Mouse (Mus musculus) liver, embryonic 11.5 days (tissue): ENCODE data around the gene Mrps15. TPM values are rescaled to one million over a fixed set of nuclear protein-coding genes. Genes with fewer than 3 reads are reported as not detected.
A peak's percentile ranks its signal among the peaks of the same experiment; 100 is the strongest.
"Not testable (repeated sequence)": the region's sequence is repeated elsewhere in the genome, so short reads cannot be mapped to it uniquely, and the experiment has no call there.

Experiments used
- ATAC-seq: fragments of 200-750 bp; cut with Nextera tagmentation; replicated peaks from 2 replicates; pipeline ENCODE4 v1.8.0; 2017; ENCODE audit warnings: moderate number of reproducible peaks, mild to moderate bottlenecking, moderate TSS enrichment, moderate library complexity; ENCODE audit not compliant: low FRiP score
- DNase-seq: peaks from one replicate; pipeline ENCODE4 v3.0.0-alpha.2; 2017; ENCODE audit warnings: low spot score
- H3K27ac ChIP-seq: fragments of 300-500 bp; sonication (generic); 2 replicates; pipeline ENCODE4 v1.5.1; 2014; ENCODE audit warnings: mild to moderate bottlenecking, low read depth, low read length, control low read depth
- H3K27me3 ChIP-seq: fragments of 300-500 bp; sonication (generic); replicated peaks from 2 replicates; pipeline ENCODE4 v1.6.1; 2014; ENCODE audit warnings: low read length, mixed read lengths; ENCODE audit not compliant: control insufficient read depth, insufficient read depth
- H3K36me3 ChIP-seq: fragments of 300-500 bp; sonication (generic); 2 replicates; pipeline ENCODE4 v1.6.1; 2014; ENCODE audit warnings: mild to moderate bottlenecking, low read length, moderate library complexity, mixed read lengths; ENCODE audit not compliant: control insufficient read depth, insufficient read depth
- H3K4me1 ChIP-seq: fragments of 300-500 bp; sonication (generic); replicated peaks from 2 replicates; pipeline ENCODE4 v1.6.1; 2014; ENCODE audit warnings: low read length, mixed read lengths; ENCODE audit not compliant: control insufficient read depth, insufficient read depth
- H3K4me2 ChIP-seq: fragments of 300-500 bp; sonication (generic); 2 replicates; pipeline ENCODE4 v1.6.1; 2014; ENCODE audit warnings: mild to moderate bottlenecking, control low read depth, moderate library complexity
- H3K4me3 ChIP-seq: fragments of 300-500 bp; sonication (generic); 2 replicates; pipeline ENCODE4 v1.5.1; 2014; ENCODE audit warnings: low read depth, low read length, control low read depth
- H3K9ac ChIP-seq: fragments of 300-500 bp; sonication (generic); 2 replicates; pipeline ENCODE4 v1.6.1; 2014; ENCODE audit warnings: low read depth, low read length, control low read depth
- H3K9me3 ChIP-seq: fragments of 300-500 bp; sonication (generic); 2 replicates; pipeline ENCODE4 v1.6.1; 2016; ENCODE audit warnings: low read length, inconsistent platforms, mixed read lengths; ENCODE audit not compliant: control insufficient read depth
- WGBS: fragments of 180-500 bp; shearing (Covaris S2); extraction: QIAGEN DNeasy Blood & Tissue Kit; methylation state at CpG from one replicate; pipeline ENCODE4 v1.1.7; 2014; 5-methylcytosine and 5-hydroxymethylcytosine counted together
- polyA plus RNA-seq: library from polyadenylated mRNA; unstranded; fragments of >200 nt; fragmentation: Nextera tagmentation; extraction: Ambion mirVana; gene quantifications from 2 replicates; pipeline ENCODE4 v1.2.1, GENCODE M21; 2014

The Mrps15 gene
- polyA plus RNA-seq, 1 experiment from 2014 or later, result 190 TPM

GRCm38 (mm10) chr4:126090101-126090847, 43.5 kb downstream of the Mrps15 start:
- ATAC-seq (no peak), DNase-seq (no peak)
- Histone ChIP-seq H3K27ac (no peak overlapping the region), H3K9ac (no peak overlapping the region), H3K4me2 (no peak overlapping the region), H3K4me3 (no peak overlapping the region), H3K9me3 (no peaks in the 10 kb centered on the region), H3K4me1 (no peaks in the 10 kb centered on the region; the same call in 1 of the 2 replicates), H3K27me3 (no peaks in the 10 kb centered on the region), H3K36me3 (no peaks in the 10 kb centered on the region)
- 59% methylated on average over 7 of the region's 7 CpGs for WGBS

- DNase-seq, result no peak
- H3K9me3 ChIP-seq, result no peaks in the 10 kb centered on the region
- H3K4me2 ChIP-seq, result no peak overlapping the region
- H3K27me3 ChIP-seq, result no peaks in the 10 kb centered on the region
- H3K4me1 ChIP-seq, result no peaks in the 10 kb centered on the region; the same call in 1 of the 2 replicates
- no peak overlapping the region for H3K9ac ChIP-seq
- ATAC-seq, result no peak
- no peaks in the 10 kb centered on the region for H3K36me3 ChIP-seq
- no peak overlapping the region for H3K27ac ChIP-seq
- H3K4me3 ChIP-seq, result no peak overlapping the region
- WGBS, result 67% methylated on average over 4 of the region's 4 CpGs
These were observed 44.1 kb downstream of the Mrps15 start for GRCm38 (mm10) chr4:126090848-126091124.

- Histone ChIP-seq H3K9ac (no peak overlapping the region), H3K4me3 (no peak overlapping the region), H3K36me3 (no peaks in the 10 kb centered on the region), H3K4me2 (no peak overlapping the region), H3K27ac (no peak overlapping the region), H3K4me1 (no peaks in the 10 kb centered on the region; the same call in 1 of the 2 replicates), H3K27me3 (no peaks in the 10 kb centered on the region), H3K9me3 (no peaks in the 10 kb centered on the region)
- 78% methylated on average over 8 of the region's 8 CpGs for WGBS
- ATAC-seq (no peak), DNase-seq (no peak)
These were observed 45.1 kb downstream of the Mrps15 start for GRCm38 (mm10) chr4:126091873-126092272.

- not testable (repeated sequence) for H3K4me3 ChIP-seq, DNase-seq, H3K9ac ChIP-seq, H3K9me3 ChIP-seq, H3K27ac ChIP-seq, H3K36me3 ChIP-seq, ATAC-seq, H3K27me3 ChIP-seq
- H3K4me2 ChIP-seq, result peak overlapping the region; percentile 87
- H3K4me1 ChIP-seq, result peaks cover 25% of the 10 kb centered on the region
- 58% methylated on average over 14 of the region's 14 CpGs for WGBS
These were observed 49.1 kb downstream of the Mrps15 start for GRCm38 (mm10) chr4:126095622-126096430.

GRCm38 (mm10) chr4:126096464-126097111, 49.9 kb downstream of the Mrps15 start, which contains the start of gene Lsm10:
TSS of gene Lsm10 (plus strand) at chr4:126096623.
- Histone ChIP-seq H3K9me3 (no peaks in the 10 kb centered on the region), H3K27me3 (no peaks in the 10 kb centered on the region), H3K27ac (peak within 1 kb of the TSS; percentile 62), H3K4me1 (peaks cover 25% of the 10 kb centered on the region), H3K9ac (peak within 1 kb of the TSS; percentile 86), H3K36me3 (0 out of 2 replicates have a peak, but pooled peaks cover 3% of the 10 kb centered on the region), H3K4me2 (peak within 1 kb of the TSS; percentile 87), H3K4me3 (peak within 1 kb of the TSS; percentile 79)
- peak; percentile 92 for DNase-seq
- 3% methylated on average over 37 of the region's 37 CpGs for WGBS
- peak; percentile 97 for ATAC-seq

- Histone ChIP-seq H3K9ac (no peak overlapping the region), H3K4me3 (no peak overlapping the region; the same call in 1 of the 2 replicates), H3K4me2 (peak overlapping the region; percentile 87), H3K27ac (no peak overlapping the region), H3K9me3 (no peaks in the 10 kb centered on the region), H3K4me1 (peaks cover 35% of the 10 kb centered on the region), H3K36me3 (0 out of 2 replicates have a peak, but pooled peaks cover 3% of the 10 kb centered on the region), H3K27me3 (no peaks in the 10 kb centered on the region)
- DNase-seq (no peak), ATAC-seq (no peak)
- 92% methylated on average over 20 of the region's 20 CpGs for WGBS
These were observed 51.1 kb downstream of the Mrps15 start for GRCm38 (mm10) chr4:126097711-126098253.

GRCm38 (mm10) chr4:126099365-126099764, 52.6 kb downstream of the Mrps15 start:
- 72% methylated on average over 3 of the region's 3 CpGs for WGBS
- Histone ChIP-seq H3K9ac (peak overlapping the region; percentile 48; the same call in 1 of the 2 replicates), H3K9me3 (no peaks in the 10 kb centered on the region), H3K36me3 (0 out of 2 replicates have a peak, but pooled peaks cover 3% of the 10 kb centered on the region), H3K27ac (peak overlapping the region; percentile 80), H3K4me3 (no peak overlapping the region), H3K4me2 (peak overlapping the region; percentile 49), H3K4me1 (peaks cover 42% of the 10 kb centered on the region), H3K27me3 (no peaks in the 10 kb centered on the region)
- no peak for ATAC-seq
- DNase-seq, result no peak

- no peaks in the 10 kb centered on the region for H3K9me3 ChIP-seq
- no peak for DNase-seq
- WGBS, result 85% methylated on average over 3 of the region's 3 CpGs
- H3K9ac ChIP-seq, result no peak overlapping the region
- H3K4me3 ChIP-seq, result no peak overlapping the region
- peaks cover 55% of the 10 kb centered on the region for H3K4me1 ChIP-seq
- H3K4me2 ChIP-seq, result no peak overlapping the region
- H3K27ac ChIP-seq, result peak overlapping the region; percentile 45; the same call in 1 of the 2 replicates
- ATAC-seq, result no peak
- H3K36me3 ChIP-seq, result 0 out of 2 replicates have a peak, but pooled peaks cover 3% of the 10 kb centered on the region
- H3K27me3 ChIP-seq, result no peaks in the 10 kb centered on the region
These were observed 54.0 kb downstream of the Mrps15 start for GRCm38 (mm10) chr4:126100764-126101163.
